Mouse (Mus musculus): ENCODE measurements around the gene Aagab.

The Aagab gene

DNA sequence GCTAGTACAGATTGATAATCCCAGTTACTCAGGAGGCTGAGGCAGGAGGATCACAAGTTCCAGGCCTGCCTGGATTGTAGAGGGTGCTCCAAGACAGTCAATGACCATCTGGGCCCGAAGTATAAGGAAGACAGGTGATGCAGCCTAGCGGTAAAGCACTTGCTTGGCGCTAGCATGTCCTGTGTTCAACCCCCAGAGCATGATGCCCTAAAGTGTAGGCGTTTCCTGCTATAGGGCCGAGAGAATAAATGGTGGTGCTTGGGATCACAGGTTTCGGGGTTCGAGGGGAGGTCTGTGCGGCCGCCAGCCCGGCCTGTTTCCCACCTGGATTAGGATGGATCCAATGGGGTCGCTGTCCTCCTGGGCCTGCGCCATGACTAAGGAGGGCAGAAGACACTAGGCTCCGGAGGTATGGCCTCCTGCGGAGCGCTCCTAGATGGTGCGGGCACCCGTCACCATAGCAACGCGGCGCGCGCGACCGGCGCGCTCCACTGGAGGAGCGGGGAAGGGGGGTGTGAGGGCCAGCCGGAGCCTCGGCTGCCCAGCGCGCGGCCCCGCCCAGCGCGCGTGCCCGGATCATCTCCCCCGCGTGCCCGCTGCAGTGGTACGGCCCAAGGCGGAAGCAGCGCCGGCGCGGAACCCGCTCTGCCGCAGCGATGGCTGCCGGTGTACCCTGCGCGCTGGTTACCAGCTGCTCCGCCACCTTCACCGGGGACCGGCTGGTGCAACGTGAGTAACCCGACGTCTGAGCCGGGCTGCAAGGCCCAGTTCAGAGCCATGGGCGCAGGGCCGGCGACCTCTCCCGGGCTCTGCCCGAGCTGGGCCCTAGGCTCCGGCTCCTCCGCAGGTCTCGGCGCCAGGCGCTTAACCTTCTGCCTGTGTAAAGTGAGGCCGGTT is at the start of gene Aagab, which contains the start of gene Iqch:
Gene Aagab, plus strand, starts transcription at position 618 of the 897 bp plus-strand sequence.
Gene Iqch, minus strand, starts transcription at position 451 of the 897 bp plus-strand sequence.
- in situ Hi-C loops (cut with MboI, MseI) = loop anchor here in 1 of 2 experiments (10.0 kb wide), 1 partner anchor 1257 kb away; the partner anchor contains the start of gene Anp32a

DNA sequence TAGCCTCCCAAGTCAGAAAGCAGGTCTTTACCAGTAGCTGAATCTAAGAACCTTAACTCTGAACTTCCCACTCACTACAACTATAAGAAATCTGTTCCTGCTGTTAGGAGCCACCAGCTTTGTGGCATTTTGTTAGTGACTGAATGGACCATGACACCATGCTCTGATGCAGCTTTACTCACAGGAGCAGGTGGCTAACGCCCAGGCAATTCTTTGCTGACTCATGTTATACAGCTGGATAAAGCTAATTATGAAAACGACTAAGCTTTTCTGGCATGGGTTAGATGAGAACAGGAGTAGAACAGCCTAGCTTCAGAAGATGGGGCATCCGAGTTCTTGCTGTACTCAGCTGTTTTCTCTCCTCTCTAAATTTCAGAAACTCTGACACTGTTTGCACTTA is 48.8 kb upstream of the Aagab start:
- in situ Hi-C loops (cut with MboI, MseI) = no loop called here

DNA sequence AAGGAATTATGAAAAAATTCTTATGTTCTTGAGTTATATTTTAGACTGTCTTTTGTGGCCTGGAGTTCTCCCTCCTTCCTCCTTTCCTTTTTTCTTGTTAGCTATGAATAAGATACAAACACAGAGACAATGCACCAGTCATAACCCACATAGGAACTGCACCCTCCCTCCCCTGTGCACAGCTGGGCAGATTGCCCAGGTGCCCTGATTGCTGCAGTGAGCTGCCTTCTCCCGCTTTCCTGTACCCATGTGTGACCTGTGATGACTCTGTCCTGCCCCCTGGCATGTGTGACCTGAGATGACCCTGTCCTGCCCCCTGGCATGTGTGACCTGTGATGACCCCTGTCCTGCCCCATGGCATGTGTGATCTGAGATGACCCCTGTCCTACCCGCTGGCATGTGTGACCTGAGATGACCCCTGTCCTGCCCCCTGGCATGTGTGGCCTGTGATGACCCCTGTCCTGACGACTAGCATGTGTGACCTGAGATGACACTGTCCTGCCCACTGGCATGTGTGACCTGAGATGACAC is 46.9 kb upstream of the Aagab start:
- in situ Hi-C loops (cut with MboI, MseI) = no loop called here

DNA sequence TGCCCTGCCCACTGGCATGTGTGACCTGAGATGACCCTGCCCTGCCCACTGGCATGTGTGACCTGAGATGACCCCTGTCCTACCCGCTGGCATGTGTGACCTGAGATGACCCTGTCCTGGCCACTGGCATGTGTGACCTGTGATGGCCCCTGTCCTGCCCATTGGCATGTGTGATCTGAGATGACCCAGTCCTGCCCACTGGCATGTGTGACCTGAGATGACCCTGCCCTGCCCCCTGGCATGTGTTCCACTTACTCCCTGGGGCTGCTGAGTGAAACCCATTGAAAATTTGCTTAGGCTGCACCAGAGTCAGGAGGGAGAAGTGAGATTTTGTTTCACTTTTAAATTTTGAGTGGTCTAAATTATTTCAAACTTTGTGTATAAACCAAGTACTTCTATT is 46.1 kb upstream of the Aagab start:
- in situ Hi-C loops (cut with MboI, MseI) = no loop called here

DNA sequence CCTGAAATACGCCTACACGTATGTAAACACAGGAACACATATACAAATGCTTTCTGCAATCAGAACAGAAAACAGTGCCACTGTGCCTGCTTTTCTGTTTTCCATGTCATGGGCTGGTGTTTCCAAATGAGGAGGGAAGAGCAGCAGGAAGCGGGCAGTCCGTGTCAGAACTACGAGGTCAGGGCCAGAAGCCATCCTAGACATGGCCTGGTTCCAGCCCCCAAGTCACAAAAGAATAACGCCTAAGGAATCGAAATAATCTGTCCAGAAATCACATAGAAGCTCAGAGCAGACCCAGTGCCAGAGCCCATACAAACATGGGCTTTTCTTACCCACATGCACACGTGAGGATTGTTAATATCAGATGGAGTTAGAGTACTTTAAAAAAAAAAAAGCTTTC is 45.5 kb upstream of the Aagab start:
- in situ Hi-C loops (cut with MboI, MseI) = no loop called here

DNA sequence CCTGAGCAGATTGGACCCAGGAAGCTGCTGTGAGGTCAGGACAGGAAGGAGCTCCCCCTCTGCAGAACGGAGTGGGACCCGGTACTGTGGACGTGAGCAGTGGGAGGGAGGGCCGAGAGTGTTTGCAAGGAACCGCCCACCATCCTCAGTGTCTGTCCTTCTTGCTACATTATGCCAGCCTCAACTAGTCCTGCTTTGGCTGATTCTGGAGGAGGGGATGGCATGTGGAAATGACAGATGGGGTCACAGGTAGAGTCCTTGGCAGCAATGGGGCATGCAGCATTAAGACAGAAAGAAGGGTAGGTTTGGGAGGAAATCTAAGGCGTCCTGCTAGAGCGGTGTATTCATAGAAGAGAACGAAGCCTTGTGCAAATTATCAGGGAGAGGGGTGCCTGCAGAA is 40.5 kb upstream of the Aagab start:
- in situ Hi-C loops (cut with MboI, MseI) = no loop called here

DNA sequence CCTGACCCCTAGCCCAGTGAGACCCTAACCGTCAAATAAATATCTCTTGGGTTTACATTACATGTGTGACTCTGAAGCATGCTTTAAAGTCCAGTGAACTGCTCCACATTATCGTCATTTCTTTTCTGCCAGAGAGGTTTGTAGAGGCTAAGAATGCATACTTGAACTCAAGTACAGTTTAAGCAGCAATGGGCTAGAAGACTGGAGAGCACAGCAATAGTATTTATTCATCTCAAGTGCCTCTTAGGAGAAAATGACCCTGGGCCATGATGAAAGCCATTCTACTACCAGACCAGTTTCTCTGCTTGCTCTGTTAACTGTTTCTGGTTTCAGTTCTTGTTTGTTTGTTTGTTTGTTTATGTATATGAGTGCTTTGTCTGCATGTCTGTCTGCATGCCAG is 39.0 kb upstream of the Aagab start:
- in situ Hi-C loops (cut with MboI, MseI) = no loop called here

DNA sequence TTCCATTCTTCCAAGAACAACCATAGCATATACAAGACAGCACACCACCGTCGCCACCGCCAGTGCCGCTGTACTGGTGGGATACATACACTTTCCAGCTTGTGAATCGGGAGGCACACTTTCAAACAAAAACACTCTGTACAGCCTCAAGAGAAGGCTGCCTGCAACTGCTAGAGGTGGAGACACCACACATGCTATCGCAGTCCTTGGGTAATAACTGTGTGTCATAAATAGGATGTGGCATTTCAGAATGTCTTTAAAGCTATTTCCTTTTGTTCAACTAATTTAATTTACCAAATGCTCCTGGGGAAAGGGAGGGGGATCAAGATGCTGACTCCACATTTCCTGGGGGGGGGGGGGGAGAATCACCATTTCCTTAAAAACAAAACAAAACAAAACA is 34.1 kb upstream of the Aagab start:
- in situ Hi-C loops (cut with MboI, MseI) = no loop called here

DNA sequence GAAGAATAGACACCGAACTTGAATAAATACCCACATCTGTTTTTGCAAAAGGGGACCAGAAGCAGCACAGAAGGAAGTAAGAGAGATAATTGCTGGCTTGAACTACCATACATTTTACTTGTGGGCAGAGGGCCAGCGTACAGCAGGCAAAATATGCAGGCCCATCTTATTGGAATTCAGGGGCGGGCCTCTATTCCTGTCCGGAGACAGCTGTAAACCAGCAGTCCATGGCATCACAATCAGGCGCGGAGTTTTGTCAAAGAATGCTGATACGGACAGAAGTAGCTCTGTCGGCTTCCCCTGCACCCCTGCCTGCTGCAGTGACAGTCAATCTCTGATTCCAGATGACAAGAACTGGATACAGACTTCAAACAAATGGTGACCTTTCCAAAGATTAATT is 33.7 kb upstream of the Aagab start:
- in situ Hi-C loops (cut with MboI, MseI) = no loop called here

DNA sequence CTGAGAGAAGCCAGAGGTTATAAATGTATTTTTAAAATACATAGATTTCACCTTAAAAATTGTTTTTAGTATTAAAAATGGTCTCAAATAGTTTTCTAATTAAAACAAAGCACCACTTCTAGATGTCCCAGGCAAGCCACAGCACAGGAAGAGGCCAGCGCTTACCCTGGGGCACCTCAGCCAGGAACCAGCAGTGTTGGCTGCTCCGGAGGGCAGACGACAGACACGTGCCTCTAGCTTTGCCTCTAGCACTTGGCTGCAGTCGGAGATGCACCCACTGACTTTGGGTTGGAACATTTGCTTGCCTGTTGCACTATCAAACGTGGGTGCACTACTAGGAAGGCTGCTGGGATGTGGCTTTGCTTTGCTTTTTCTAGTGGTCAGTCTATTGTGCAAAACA is 30.6 kb upstream of the Aagab start:
- in situ Hi-C loops (cut with MboI, MseI) = no loop called here

DNA sequence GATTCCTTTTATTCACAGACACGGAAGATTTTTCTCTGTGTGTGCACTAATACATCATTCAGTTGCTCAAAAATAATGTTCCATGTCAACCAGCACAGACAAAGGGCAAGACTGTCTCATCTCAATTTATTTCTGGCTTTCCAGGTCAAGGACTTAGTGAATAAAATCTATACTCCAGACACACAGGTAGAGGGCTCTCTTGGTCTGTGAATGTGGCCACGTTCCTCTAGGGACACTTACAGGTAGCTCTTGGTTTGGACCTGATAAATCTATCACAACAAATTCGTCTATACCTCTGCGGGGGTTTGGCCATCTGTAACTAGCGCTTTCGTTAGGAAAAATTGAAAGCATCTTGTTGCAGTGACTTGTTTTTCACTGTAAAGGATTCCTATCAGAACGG is 29.6 kb upstream of the Aagab start:
- in situ Hi-C loops (cut with MboI, MseI) = no loop called here

DNA sequence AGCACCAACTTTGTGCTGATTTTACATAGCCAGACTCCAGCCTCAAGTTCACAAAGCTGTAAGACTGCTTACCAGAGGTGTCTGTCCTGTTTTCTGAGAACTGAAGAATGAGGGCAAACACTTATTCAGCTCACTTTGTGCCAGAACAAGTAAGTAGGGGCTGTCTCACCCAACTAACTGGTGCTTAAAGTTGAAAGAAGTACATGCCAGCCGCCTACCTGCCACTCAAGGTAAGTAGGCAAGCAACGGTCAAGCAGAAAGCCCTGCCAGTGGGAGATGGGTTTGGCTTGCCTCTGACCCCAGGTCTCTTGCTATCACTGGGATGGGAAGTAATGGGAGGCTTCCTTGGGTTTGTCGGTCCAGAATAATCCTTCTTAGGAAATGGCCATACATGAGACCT is 25.0 kb upstream of the Aagab start:
- in situ Hi-C loops (cut with MboI, MseI) = no loop called here

DNA sequence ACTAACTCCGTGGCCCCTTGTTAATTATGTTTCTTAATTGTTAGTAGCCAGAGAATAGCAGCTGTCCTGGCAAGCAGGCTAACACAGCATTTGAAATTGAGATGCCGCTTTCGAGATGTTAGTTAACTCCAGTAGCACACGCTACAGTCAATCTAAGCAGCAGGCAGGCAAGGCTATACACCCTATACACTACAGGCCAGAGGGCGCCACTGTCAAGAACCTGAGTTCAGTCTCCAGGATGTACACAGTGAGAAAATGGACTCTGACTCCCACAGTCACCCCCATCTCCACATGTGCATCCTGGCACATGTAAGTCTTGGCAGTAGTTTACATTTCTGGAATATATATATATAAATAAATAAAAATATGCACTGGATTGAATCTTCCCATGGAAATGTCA is 22.8 kb upstream of the Aagab start:
- in situ Hi-C loops (cut with MboI, MseI) = no loop called here

DNA sequence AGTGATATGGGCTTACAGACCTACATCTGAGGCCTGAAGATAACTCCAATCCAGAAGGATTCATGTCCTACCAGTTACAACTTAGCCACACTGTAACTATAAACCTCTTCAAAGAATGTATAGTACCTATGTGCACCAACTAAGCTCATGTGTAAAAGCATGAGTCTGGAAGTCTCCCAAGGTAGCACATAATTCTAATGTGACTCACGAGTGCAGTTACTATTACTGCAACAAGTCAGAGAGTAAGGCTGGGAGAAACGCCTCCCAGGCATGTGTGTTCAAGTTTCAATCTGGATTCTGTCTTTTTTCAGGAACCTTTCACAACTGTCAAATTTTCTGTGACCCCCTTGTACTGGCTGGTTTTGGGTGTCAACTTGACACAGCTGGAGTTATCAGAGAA is 22.4 kb upstream of the Aagab start:
- in situ Hi-C loops (cut with MboI, MseI) = no loop called here

DNA sequence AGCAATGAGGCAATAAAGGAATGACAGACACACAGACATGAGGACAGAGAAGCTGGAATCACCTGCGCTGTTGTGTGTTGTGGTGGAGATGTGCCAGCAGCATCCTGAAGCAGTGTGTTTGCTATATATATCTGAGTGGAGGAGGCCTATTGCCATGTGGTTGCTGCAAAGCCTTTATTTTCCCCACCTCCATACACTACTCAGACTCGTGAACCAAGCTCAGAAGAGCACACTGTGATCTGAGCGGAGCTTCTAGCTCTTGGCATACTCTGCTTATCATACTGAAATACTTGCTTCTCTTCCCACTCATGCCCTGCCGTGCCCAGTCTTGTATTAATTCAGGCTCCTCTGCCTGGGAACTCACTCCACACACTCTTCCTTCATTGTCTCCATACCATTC is 20.7 kb upstream of the Aagab start:
- in situ Hi-C loops (cut with MboI, MseI) = no loop called here

DNA sequence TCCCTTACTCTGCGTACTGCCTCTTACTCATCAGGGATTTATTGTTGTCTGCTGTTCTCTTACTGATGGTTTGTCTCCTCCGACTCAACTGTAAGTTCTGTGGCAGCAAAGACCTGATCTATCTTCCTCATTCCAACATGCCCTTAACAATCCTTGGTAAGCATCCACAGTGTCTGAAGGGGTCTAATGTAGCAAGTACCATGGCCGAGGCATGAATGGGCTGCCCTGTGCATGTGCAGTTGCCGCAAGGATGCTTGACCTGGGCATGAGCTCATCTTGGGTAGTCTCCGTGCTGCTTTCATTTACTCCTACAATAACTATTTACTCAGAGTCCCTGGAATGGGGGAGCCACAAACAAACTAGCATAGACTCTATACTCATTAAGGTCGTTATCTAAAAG is 17.2 kb upstream of the Aagab start:
- in situ Hi-C loops (cut with MboI, MseI) = no loop called here

DNA sequence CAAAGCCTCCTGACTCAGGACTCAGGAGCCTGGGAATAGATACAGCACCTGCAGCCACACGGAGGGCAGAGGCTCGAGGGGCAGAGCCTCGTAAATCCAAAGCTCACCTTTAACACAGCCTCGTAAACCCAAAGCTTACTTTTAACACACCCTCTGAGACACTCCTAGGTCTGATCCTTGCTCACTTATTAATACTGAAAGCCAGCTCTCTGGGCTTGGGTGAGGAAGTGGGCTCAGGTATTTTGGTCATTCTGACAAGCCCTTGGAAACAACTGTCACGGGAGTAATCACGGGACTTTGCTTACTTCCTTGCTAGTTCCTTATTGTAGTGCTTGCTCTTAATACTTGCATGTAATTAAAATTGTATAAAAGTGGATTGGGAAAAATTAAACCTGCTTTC is 13.3 kb upstream of the Aagab start:
- in situ Hi-C loops (cut with MboI, MseI) = no loop called here

DNA sequence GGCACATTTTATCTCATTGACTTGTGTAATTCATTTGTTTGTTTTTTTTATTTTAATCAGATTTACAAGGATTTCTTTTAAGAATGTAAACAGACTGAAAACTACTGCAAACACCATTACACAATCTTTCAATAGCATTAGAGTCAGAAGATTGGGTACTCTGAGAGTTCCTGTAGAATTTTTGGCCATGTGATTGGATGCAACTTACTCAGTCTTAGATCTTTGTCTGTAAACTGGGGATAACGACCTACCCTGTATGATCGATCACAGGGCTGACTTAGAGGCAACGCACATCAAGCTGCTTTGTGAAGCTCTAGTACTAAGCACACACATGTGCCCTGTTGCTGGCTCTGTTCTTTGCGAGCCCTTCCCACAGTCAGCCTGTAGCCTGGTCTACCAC is 11.9 kb upstream of the Aagab start:
- in situ Hi-C loops (cut with MboI, MseI) = no loop called here

DNA sequence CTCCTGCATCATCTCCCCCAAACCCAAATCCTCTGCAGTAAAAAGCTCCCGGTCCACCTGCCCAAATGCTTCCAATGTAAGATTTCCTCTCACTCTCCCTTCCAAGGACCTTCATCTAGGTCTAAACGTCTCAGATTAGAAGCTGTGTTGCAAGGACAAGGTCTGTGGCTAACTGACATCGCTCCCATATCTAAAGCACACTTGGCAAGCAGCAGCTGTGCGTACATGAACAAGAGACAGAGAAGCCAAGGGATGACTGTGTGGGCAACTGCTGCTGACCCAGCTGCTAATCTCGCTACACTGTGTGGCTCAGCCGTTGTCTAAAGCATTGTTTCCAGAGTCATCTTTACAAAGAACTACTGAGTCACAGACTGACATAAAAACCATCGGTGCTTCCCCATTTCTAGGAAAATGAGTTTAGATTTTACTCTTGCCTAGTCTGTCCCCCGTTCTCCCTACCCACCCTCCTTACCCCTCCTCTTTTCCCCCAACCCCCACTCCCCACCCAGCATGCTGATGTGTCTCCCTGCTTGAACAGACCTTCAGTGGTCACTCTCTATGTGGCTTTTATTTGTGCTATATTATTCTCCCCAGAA is 10.7 kb upstream of the Aagab start:
- in situ Hi-C loops (cut with MboI, MseI) = no loop called here

DNA sequence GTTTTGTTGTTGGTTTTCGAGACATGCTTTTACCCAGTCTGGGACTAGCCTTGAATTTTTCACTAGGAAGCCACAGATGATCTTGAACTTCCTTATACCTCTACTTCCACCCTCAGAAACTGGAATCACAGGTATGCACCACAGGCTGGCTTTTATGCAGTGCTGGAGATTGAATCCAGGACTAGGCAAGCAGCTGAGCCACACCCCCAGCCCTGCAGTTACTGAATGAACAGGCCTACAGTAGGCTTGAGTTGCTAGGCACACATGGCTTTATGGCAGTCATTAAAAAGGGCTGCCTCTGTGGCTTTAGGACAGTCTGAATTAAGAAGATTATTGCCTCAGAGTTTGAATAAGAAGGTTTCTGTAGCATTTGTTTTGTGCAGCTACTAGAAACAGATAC is 7.4 kb upstream of the Aagab start:
- in situ Hi-C loops (cut with MboI, MseI) = no loop called here

DNA sequence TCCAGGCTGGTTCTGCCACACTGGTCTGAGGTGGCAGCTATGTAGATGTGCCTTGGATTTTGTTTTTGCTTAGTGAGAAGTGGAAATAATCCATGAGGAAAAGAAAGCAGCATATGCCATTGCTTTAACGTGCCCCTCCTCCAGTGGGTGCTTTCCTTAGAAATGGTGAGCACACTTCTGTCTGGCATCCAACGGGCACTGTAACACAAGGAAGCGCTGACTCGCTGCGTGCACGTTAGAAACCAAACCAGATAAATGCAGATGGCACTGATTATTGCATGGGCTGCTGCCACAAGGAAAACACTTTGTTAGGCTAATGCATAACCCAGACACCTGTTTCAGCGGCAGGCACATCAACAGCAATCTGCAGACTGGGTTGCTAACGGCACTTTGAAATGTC is 6.8 kb upstream of the Aagab start:
- in situ Hi-C loops (cut with MboI, MseI) = no loop called here

DNA sequence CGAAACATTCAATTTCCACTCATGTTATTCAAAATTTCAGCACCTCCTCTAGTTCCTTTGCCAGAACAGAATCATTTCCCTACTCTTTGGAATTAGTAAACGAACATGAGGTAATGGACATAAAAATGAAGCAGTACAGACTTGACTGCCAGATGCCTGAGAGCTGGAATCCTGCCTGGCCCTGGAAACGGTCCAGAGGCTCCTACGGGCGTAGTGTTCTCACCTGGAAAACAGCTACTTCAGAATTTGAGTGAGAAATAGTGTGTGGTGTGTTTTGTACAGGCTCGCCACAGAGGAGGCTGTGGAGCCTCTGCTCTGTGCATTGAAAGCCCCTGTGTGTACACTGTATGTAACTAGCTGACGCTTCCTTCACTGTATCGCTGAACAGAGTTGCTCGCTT is 5.8 kb upstream of the Aagab start:
- in situ Hi-C loops (cut with MboI, MseI) = no loop called here

DNA sequence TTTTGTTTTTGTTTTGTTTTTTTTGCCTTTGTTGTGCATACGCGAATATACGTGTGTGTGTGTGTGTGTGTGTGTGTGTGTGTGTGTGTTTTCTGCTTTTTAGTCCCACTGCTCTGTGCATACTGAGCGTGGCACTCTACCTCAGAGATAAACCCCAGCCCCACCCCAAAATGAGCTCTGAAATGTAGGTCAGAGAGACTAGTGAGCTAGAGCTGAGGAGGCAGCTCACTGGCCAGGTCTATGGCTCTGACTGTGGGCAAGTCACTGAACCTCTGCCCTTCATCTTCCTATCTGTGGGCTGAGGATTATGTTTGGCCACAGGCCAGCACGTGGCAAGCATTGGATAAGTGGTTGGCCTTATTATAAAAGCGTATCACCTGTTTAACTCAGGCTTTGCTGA is 1.4 kb downstream of the Aagab start:
- in situ Hi-C loops (cut with MboI, MseI) = loop anchor here in 1 of 2 experiments (10.0 kb wide), 1 partner anchor 1259 kb away; the partner anchor contains the start of gene Anp32a

Data from T-helper 17 cell (primary cell).